Mouse (Mus musculus) lung, postnatal 0 days (tissue): ENCODE measurements at regions not wholly inside any gene's neighbourhood (a gene's known extent, or its start where the extent isn't known, plus 50 kb on each side); places are given as distances from the start of the nearest gene placed in this dataset.

Source experiments
- CTCF ChIP-seq: IDR thresholded peaks from 2 replicates; pipeline ENCODE4 v1.5.1; 2016; ENCODE audit warnings: antibody characterized with exemption, mild to moderate bottlenecking
- EP300 ChIP-seq: IDR thresholded peaks from 2 replicates; pipeline ENCODE4 v1.6.1; 2016; ENCODE audit warnings: antibody characterized with exemption, mild to moderate bottlenecking, control low read depth

DNA sequence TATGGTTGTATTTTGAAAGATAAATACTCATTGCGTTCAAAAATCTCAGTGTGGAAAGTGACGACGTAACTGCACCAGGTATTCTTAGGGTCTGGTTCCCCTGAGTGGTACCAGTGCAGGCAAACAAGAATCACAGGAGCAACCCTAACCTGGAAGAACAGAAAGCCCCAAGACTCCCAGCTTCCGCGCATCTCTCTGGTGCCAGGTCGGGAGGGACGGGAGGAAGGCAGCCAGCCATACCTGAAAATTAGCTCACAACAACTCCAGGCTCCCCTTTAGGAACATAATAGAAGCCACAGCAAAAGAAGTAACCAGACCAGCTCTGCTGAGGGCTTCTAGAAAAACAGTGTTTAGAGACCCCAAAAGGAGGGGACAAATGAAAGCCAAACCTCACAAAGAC is 235.4 kb upstream of the Kazn start:
- TF ChIP-seq CTCF (no peak), EP300 (no peak)
